Mouse (Mus musculus) brain, embryonic 14.5 days (tissue): ENCODE results near the gene Trim37.

Experiments used
- CTCF ChIP-seq: fragments of 200-500 bp; IDR thresholded peaks from 2 replicates; pipeline ENCODE4 v1.5.1; 2012; ENCODE audit warnings: inconsistent platforms, mild to moderate bottlenecking, moderate library complexity, borderline replicate concordance; ENCODE audit not compliant: insufficient read depth, insufficient read length; ENCODE audit errors: extremely low read depth
- POLR2A ChIP-seq: fragments of 200-500 bp; IDR thresholded peaks from 2 replicates; pipeline ENCODE4 v1.6.1; 2012; ENCODE audit warnings: mild to moderate bottlenecking, inconsistent platforms, borderline replicate concordance; ENCODE audit not compliant: poor library complexity, insufficient read depth, insufficient read length, severe bottlenecking; ENCODE audit errors: extremely low read depth

DNA sequence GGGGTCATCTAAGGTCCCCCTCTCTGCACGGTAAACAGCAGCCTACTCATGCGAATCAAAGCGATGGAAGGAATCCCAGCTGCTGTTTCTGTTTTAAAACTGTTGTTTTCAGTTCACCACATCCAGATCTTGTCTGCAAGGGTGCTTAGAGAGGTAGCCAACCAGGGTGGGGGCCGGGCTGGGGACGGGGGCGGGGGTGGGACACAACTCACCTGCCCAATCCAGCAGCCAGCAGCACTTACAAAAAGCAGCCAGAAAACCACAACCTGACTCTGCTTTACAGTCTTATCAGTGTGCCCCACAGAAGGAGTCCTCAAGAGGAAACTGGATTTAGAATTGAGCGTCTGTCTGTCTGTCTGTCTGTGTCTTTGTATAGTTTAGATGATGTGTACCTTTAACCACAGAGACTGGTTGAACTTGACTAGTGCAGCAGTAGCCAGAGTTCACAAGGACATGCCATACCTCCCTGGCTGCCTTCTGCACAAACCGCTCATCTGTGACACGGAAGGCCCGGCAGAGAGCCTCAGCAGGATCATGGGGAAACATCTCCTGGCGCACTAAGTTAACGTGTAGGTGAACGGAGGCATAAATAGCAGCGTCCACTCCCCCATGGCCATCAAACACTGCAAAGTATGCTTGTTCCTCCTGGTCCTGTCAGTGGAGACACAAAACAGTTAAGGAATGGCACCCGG lies 113.4 kb downstream of the Trim37 start:
- TF ChIP-seq POLR2A = no peak
- no peak for TF ChIP-seq CTCF
